Mouse (Mus musculus) brain, adult 2 months (tissue): Measurements from ENCODE around the gene Exd2.

ENCODE experiments used
- DNase-seq: peaks from one replicate; pipeline ENCODE4 v3.0.0; 2011; ENCODE audit warnings: low read depth, low spot score

Gene Exd2

DNA sequence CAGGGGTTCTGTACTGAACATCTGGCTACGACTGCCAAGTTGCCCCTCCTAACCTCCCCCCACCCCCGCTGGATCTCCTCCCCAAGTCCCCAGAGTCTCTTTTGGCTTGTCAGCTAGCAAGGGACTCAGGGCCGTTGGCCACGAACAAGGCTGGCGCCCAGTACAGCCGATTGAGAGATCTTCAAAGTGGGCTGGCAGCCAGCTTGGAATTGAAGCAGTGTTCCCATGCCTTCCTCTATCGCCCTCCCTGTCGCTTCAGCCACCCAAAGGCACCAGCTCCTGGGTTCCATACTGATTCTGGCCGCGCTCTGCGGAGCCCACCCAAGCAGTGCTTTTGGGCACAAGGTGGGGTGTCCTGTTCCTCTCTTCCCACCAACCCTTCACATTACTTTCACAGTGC, 86.8 kb downstream of the Exd2 start:
- DNase-seq: peak; percentile 49
